In genomic region chr1:133068268-133068667, GRCm38 (mm10) we compare ENCODE assay signal across 9 mouse cellular contexts. TPM values are rescaled to one million over a fixed set of nuclear protein-coding genes. Genes with fewer than 3 reads are reported as not detected.
DNase-seq lines count a peak whose midpoint lies in the region; ATAC-seq and TF ChIP-seq lines count a peak whose summit lies in the region.
"Had no signal": no experiment of that assay in that cellular context is flagged by ENCODE, and none has a peak within 500 bp of the region (broad histone marks: within the 10 kb centered on the region; RNA-seq: fewer than 3 reads in every experiment).

No protein-coding gene starts in this region.

- intact Hi-C loops in heart, postnatal 25 days (cut with DNase I) = no loop called here
- intact Hi-C loops in heart, adult 2 months (cut with DNase I) = no loop called here

- H3K9me3 ChIP-seq in limb, embryonic 13.5 days = no peaks in the 10 kb centered on the region

- peak overlapping the region; percentile 51 for H3K4me3 ChIP-seq in heart, adult 2 months
- no peak overlapping the region for H3K4me3 ChIP-seq in limb, embryonic 13.5 days

- H3K27me3 ChIP-seq in heart, adult 2 months (ENCODE audit: control insufficient read depth, insufficient read depth, low read length) = no peaks in the 10 kb centered on the region
- H3K27me3 ChIP-seq in limb, embryonic 13.5 days = no peaks in the 10 kb centered on the region
- H3K27me3 ChIP-seq: CH12.LX had no signal

- TF ChIP-seq CTCF in heart, adult 2 months (IDR thresholded peaks at IDR 0.05) = no peak

- H3K79me2 ChIP-seq in heart, adult 2 months (replicated peaks; ENCODE audit: control insufficient read depth, insufficient read depth, low read length) = no peaks in the 10 kb centered on the region

- H3K36me3 ChIP-seq in heart, adult 2 months (ENCODE audit: control insufficient read depth, insufficient read depth, low read length) = peaks cover 16% of the 10 kb centered on the region
- H3K36me3 ChIP-seq in limb, embryonic 13.5 days = peaks cover 29% of the 10 kb centered on the region

- 0 out of 2 replicates have a peak, but pooled peaks have one; percentile 68 for TF ChIP-seq EP300 in heart, adult 2 months (IDR thresholded peaks at IDR 0.05; ENCODE audit: insufficient read depth, low read depth, low read length)

- H3K27ac ChIP-seq in heart, adult 2 months = peak overlapping the region; percentile 97
- H3K27ac ChIP-seq in limb, embryonic 13.5 days = peak overlapping the region; percentile 23

- 7% methylated on average over 5 of the region's 5 CpGs for WGBS in heart, adult 2 months
- WGBS in limb, embryonic 13.5 days = 55% methylated on average over 5 of the region's 5 CpGs

- H3K9ac ChIP-seq in heart, adult 2 months (ENCODE audit: low read depth, low read length) = peak overlapping the region; percentile 72
- H3K9ac ChIP-seq in limb, embryonic 13.5 days = peak overlapping the region; percentile 25; the same call in 1 of the 2 replicates

- DNase-seq in heart, adult 11 months = peak; percentile 98
- no peak for DNase-seq in heart, postnatal 25 days (ENCODE audit: low spot score)
- DNase-seq in brain, adult 2 months (ENCODE audit: low read depth, low spot score) = peak; percentile 82
- DNase-seq in heart, adult 2 months = peak; percentile 72 to 75
- no peak for DNase-seq in cerebellum, adult 18-20 months
- DNase-seq in cerebellum, adult 11 months = no peak
- no peak for DNase-seq in right cerebral cortex, postnatal 10 days (ENCODE audit: low spot score in 2 of 2)

- TF ChIP-seq POLR2A in heart, adult 2 months (IDR thresholded peaks at IDR 0.05; ENCODE audit: insufficient read depth, low read depth, low read length) = peak; percentile 96

- peaks cover 36% of the 10 kb centered on the region for H3K4me1 ChIP-seq in heart, adult 2 months (ENCODE audit: control insufficient read depth, insufficient read depth, low read length)
- H3K4me1 ChIP-seq in limb, embryonic 13.5 days = peaks cover 36% of the 10 kb centered on the region

- H3K4me2 ChIP-seq in limb, embryonic 13.5 days (replicated peaks) = no peak overlapping the region

- no peak for ATAC-seq in limb, embryonic 13.5 days (ENCODE audit: low FRiP score, low read depth)

RNA-seq across cellular contexts. Expression of gene Pik3c2b, which starts 22.8 kb away (rescaled TPM):
- total RNA-seq in heart, postnatal 25 days (2021) = 10 to 100 TPM; 19.9 to 21.2 TPM
- 10 to 100 TPM; 14.6 to 19.4 TPM for total RNA-seq in heart, adult 2 months (2021)
- polyA plus RNA-seq in heart, adult 2 months (2012; rRNA removed) = 19.9 and 22.0 TPM in 2 replicates
- 6.8 and 7.1 TPM in 2 replicates for polyA plus RNA-seq in limb, embryonic 13.5 days (2015; fragmentation: Nextera tagmentation; extraction: Ambion mirVana)

RNA-seq across cellular contexts. Expression of gene Mdm4, which starts 37.9 kb away (rescaled TPM):
- 10 to 100 TPM; 25.0 to 29.0 TPM for total RNA-seq in heart, postnatal 25 days (2021)
- total RNA-seq in heart, adult 2 months (2021) = 10 to 100 TPM; 23.7 to 25.9 TPM
- 22.9 and 43.2 TPM in 2 replicates for polyA plus RNA-seq in heart, adult 2 months (2012; rRNA removed)
- 40.2 and 45.9 TPM in 2 replicates for polyA plus RNA-seq in limb, embryonic 13.5 days (2015; fragmentation: Nextera tagmentation; extraction: Ambion mirVana)

Comparison
In these comparisons a context has a peak if more than half of its experiments do, and no peak if none do; other contexts are left out.
1. DNase-seq: peak in heart, adult 11 months (single experiment), brain, adult 2 months (single experiment) and heart, adult 2 months (2 of 2); none in heart, postnatal 25 days (single experiment), cerebellum, adult 18-20 months (0 of 2), cerebellum, adult 11 months (single experiment) and right cerebral cortex, postnatal 10 days (0 of 2).